Mouse (Mus musculus) limb, embryonic 15.5 days (tissue): ENCODE measurements around the gene Nudt14. TPM values are rescaled to one million over a fixed set of nuclear protein-coding genes. Genes with fewer than 3 reads are reported as not detected.

Experiments
- ATAC-seq: fragments of 200-750 bp; cut with Nextera tagmentation; 2 replicates; pipeline ENCODE4 v1.8.0; 2017; ENCODE audit warnings: low read depth, moderate TSS enrichment; ENCODE audit not compliant: insufficient number of reproducible peaks, low FRiP score, low TSS enrichment
- H3K27ac ChIP-seq: fragments of 300-500 bp; sonication (generic); 2 replicates; pipeline ENCODE4 v1.5.1; 2015; ENCODE audit warnings: moderate library complexity, mild to moderate bottlenecking, inconsistent platforms
- H3K27me3 ChIP-seq: fragments of 300-500 bp; sonication (generic); 2 replicates; pipeline ENCODE4 v1.6.1; 2015; ENCODE audit warnings: inconsistent platforms
- H3K36me3 ChIP-seq: fragments of 300-500 bp; sonication (generic); 2 replicates; pipeline ENCODE4 v1.6.1; 2015; ENCODE audit warnings: inconsistent platforms
- H3K4me1 ChIP-seq: fragments of 300-500 bp; sonication (generic); 2 replicates; pipeline ENCODE4 v1.6.1; 2015; ENCODE audit warnings: inconsistent platforms
- H3K4me2 ChIP-seq: fragments of 300-500 bp; sonication (generic); 2 replicates; pipeline ENCODE4 v1.6.1; 2015; ENCODE audit warnings: mild to moderate bottlenecking, inconsistent platforms
- H3K4me3 ChIP-seq: fragments of 300-500 bp; sonication (generic); 2 replicates; pipeline ENCODE4 v1.5.1; 2015; ENCODE audit warnings: mild to moderate bottlenecking, inconsistent platforms
- H3K9ac ChIP-seq: fragments of 300-500 bp; sonication (generic); 2 replicates; pipeline ENCODE4 v1.6.1; 2015; ENCODE audit warnings: inconsistent platforms
- H3K9me3 ChIP-seq: fragments of 300-500 bp; sonication (generic); 2 replicates; pipeline ENCODE4 v1.6.1; 2016; ENCODE audit warnings: inconsistent platforms
- WGBS: fragments of 180-500 bp; shearing (Covaris S2); methylation state at CpG from one replicate; pipeline ENCODE4 v1.1.7; 2015; 5-methylcytosine and 5-hydroxymethylcytosine counted together
- polyA plus RNA-seq: library from polyadenylated mRNA; unstranded; fragments of >200 nt; fragmentation: Nextera tagmentation; extraction: Ambion mirVana; gene quantifications from 2 replicates; pipeline ENCODE4 v1.2.1, GENCODE M21; 2015

Gene Nudt14
- polyA plus RNA-seq, 1 experiment from 2014 or later = 71.2 TPM

DNA sequence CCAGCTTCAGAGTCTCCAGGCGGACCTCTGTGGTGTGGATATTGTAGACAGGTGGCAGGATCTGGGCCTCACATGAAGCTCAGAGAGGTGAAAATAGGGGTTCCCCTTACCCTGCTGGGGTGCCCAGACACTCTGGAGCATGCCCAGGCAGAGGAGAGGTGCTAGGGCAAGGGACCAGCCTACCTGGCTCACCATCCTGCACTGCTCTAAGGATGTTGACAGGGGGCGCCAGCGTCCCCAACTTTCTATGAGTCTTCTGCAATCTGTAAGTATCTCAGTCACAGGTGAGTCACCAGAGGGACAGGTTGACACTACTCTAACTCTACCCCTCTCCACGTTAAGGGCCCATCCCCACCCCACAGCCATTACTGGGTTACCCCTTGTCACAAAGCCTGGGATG is 5.4 kb upstream of the Nudt14 start:
- Histone ChIP-seq H3K27ac (peak overlapping the region; percentile 43; the same call in 1 of the 2 replicates), H3K9me3 (no peaks in the 10 kb centered on the region), H3K4me2 (no peak overlapping the region), H3K4me1 (peaks cover 28% of the 10 kb centered on the region), H3K4me3 (no peak overlapping the region), H3K27me3 (no peaks in the 10 kb centered on the region), H3K36me3 (no peaks in the 10 kb centered on the region), H3K9ac (no peak overlapping the region)
- ATAC-seq = no peak
- 18% methylated on average over 4 of the region's 4 CpGs for WGBS

- ATAC-seq = no peak
- Histone ChIP-seq H3K4me1 (peaks cover 24% of the 10 kb centered on the region), H3K9me3 (no peaks in the 10 kb centered on the region), H3K4me3 (no peak overlapping the region), H3K27me3 (no peaks in the 10 kb centered on the region), H3K36me3 (no peaks in the 10 kb centered on the region), H3K4me2 (no peak overlapping the region), H3K27ac (no peak overlapping the region), H3K9ac (no peak overlapping the region)
- WGBS = 83% methylated on average over 2 of the region's 2 CpGs
Observed at GRCm38 (mm10) chr12:112943669-112944068, 1.7 kb upstream of the Nudt14 start.

DNA sequence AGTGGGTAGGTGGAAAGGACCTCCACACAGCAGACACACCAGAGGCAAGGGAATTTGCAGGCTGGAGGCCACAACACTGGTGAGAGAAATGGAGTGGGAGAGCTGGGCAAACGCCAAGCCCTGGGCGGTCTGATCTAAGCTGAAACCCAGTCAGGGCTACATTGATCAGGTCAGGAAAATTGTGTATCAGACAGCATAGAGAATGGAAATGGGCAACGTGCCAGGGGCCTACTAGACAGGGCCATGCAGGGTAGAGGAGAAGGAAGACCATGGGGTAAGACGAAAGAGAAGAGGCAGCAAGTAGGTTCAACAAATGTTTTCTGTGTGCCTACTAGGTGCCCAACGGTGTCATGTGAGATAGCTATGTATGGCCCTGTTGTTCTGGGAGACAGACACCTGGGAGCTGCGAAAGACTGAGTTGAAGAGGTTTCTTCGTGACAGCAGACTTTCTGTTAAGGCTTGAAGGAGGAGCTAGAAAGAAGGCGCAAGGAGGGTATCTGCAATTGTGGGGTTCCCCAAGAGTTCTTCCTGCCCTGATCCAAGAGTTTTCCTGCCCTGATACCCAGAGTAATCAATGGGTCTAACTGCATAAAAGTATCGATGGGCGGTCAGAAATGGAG is 658 bp downstream of the Nudt14 start:
- H3K36me3 ChIP-seq = no peaks in the 10 kb centered on the region
- ATAC-seq = no peak

GRCm38 (mm10) chr12:112940710-112941109 is 1.2 kb downstream of the Nudt14 start:
- Histone ChIP-seq H3K27me3 (no peaks in the 10 kb centered on the region), H3K4me2 (peak overlapping the region; percentile 74; the same call in 1 of the 2 replicates), H3K4me1 (peaks cover 33% of the 10 kb centered on the region), H3K9me3 (no peaks in the 10 kb centered on the region), H3K27ac (0 out of 2 replicates have a peak overlapping the region, but pooled peaks have one; percentile 17), H3K36me3 (no peaks in the 10 kb centered on the region), H3K9ac (no peak overlapping the region), H3K4me3 (no peak overlapping the region)
- WGBS = 61% methylated on average over 9 of the region's 9 CpGs
- ATAC-seq = no peak

More for the DNA sequence above, 658 bp downstream of the Nudt14 start:
- peaks cover 33% of the 10 kb centered on the region for H3K4me1 ChIP-seq
- no peaks in the 10 kb centered on the region for H3K27me3 ChIP-seq
- no peaks in the 10 kb centered on the region for H3K9me3 ChIP-seq
- H3K9ac ChIP-seq = peak overlapping the region; percentile 66
- peak overlapping the region; percentile 88 for H3K27ac ChIP-seq
- peak overlapping the region; percentile 80 for H3K4me3 ChIP-seq
- peak overlapping the region; percentile 74 for H3K4me2 ChIP-seq
- WGBS = 38% methylated on average over 10 of the region's 10 CpGs

DNA sequence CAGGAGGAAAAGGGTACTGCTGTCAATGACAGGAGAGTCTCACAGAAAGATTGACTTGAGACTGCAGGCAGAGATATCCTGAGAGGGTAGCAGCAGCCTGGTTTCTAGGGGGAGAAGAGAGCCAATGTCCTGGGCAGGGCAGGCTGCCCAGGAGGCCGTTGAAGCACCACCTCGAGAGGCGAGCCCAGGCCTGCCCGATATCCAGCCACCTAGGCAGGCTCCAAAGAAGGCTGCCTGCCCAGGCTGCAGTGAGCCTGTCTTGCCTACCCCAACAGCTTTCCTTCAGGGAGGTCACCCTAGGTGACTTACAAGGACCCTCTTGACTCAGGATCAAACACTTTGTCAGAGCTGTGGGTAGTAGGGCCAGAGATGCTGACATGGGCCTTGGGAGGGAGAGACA is 1.7 kb downstream of the Nudt14 start:
- ATAC-seq = no peak
- Histone ChIP-seq H3K27ac (0 out of 2 replicates have a peak overlapping the region, but pooled peaks have one; percentile 17), H3K9me3 (no peaks in the 10 kb centered on the region), H3K36me3 (no peaks in the 10 kb centered on the region), H3K9ac (no peak overlapping the region), H3K4me3 (no peak overlapping the region), H3K4me1 (peaks cover 33% of the 10 kb centered on the region), H3K4me2 (no peak overlapping the region), H3K27me3 (no peaks in the 10 kb centered on the region)
- WGBS = 79% methylated on average over 4 of the region's 4 CpGs

DNA sequence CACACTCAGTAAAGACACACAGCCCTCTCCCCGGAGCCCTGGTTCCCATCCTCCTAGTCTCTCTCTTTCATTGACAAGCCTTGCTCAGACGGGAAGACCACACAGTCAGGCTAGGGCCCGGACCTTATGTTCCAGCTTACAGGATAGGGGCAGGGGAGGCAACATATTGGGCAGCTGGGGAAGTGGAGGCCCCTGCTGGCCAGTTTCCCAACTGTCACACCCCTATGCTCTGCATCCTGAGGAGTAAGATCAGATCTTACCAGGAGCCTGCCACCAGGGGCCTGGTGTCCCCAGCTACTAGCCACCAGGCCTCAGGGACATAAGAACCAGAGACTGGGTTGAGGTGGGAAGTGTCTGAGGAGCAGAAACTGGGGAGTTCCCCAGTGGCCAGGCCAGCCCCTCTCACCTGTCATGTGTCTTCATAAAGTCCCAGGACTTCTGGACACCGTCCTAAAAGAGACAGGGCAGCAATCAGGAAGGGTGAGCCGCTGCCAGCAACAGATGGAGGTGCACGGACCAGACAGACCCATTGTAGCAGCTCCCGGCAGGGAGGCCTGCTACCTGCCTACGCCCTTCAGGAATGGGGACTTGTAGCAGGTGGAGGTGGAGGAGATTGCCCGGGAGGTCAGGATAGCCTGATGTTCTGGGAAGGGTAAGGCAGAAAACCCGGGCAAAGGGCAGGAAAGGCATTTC is 2.9 kb downstream of the Nudt14 start:
- Histone ChIP-seq H3K4me3 (no peak overlapping the region), H3K36me3 (no peaks in the 10 kb centered on the region), H3K9me3 (no peaks in the 10 kb centered on the region), H3K27ac (no peak overlapping the region), H3K27me3 (no peaks in the 10 kb centered on the region), H3K4me2 (no peak overlapping the region), H3K9ac (no peak overlapping the region), H3K4me1 (peaks cover 33% of the 10 kb centered on the region)
- 60% methylated on average over 10 of the region's 10 CpGs for WGBS
- ATAC-seq = no peak

GRCm38 (mm10) chr12:112938366-112938765 is 3.6 kb downstream of the Nudt14 start:
- Histone ChIP-seq H3K9ac (no peak overlapping the region), H3K36me3 (no peaks in the 10 kb centered on the region), H3K27me3 (no peaks in the 10 kb centered on the region), H3K4me2 (no peak overlapping the region), H3K9me3 (no peaks in the 10 kb centered on the region), H3K4me3 (no peak overlapping the region), H3K27ac (no peak overlapping the region), H3K4me1 (peaks cover 33% of the 10 kb centered on the region)
- WGBS = 71% methylated on average over 10 of the region's 10 CpGs
- no peak for ATAC-seq

- H3K9ac ChIP-seq = no peak overlapping the region
- 0 out of 2 replicates have a peak, but pooled peaks cover under 1% of the 10 kb centered on the region for H3K27me3 ChIP-seq
- H3K4me1 ChIP-seq = peaks cover 37% of the 10 kb centered on the region
- H3K4me2 ChIP-seq = no peak overlapping the region
- no peaks in the 10 kb centered on the region for H3K9me3 ChIP-seq
- H3K36me3 ChIP-seq = no peaks in the 10 kb centered on the region
- H3K4me3 ChIP-seq = no peak overlapping the region
- no peak; the same call in 1 of the 2 replicates for ATAC-seq
- 20% methylated on average over 9 of the region's 9 CpGs for WGBS
- H3K27ac ChIP-seq = no peak overlapping the region
Observed at GRCm38 (mm10) chr12:112937906-112938305, 4.0 kb downstream of the Nudt14 start.

- no peak for ATAC-seq
- Histone ChIP-seq H3K4me2 (no peak overlapping the region), H3K27me3 (peaks cover 51% of the 10 kb centered on the region), H3K9ac (no peak overlapping the region), H3K9me3 (no peaks in the 10 kb centered on the region), H3K36me3 (no peaks in the 10 kb centered on the region), H3K4me1 (peaks cover 38% of the 10 kb centered on the region), H3K4me3 (no peak overlapping the region), H3K27ac (no peak overlapping the region)
- 40% methylated on average over 7 of the region's 7 CpGs for WGBS
Observed at GRCm38 (mm10) chr12:112932647-112933046, 9.3 kb downstream of the Nudt14 start.

DNA sequence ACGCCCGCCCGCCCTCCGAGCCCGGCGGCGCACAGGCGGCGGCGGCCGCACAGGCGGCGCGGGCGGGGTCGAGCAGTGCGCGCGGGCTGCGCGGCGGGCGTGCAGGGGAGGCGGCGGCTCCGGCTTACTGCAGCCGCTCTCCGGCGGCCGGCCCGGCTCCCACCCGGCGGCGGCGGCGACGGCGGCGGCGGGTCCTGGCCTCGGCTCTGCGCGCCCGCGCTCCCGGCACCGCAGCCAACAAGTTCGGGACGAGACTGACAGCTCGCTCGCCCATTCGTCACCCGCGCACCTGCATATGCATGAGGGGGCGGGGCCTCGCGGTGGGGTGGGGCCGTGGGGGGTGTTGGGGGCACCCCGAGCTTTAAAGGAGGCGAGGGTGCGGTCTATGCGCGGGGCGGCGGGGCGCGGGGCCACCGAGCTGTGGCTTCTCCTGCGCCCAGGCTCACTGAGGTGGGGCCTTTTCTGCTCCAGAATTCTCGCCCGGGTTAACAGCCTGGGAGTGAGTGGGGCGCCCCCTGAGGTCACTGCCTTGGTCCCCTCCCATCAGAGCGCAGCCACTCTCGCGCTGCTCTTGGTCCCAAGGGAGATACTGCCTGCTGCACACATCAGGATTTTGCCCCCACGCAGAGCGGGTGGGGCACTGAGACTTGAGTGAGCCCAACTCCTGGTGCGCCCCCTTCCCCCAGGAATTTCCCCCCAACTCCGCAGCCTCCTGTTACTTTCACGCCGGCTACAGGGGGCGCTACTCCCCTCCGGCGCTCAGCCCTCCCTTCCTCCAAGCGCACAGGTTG is 12.2 kb downstream of the Nudt14 start, which contains the start of gene Jag2:
Gene Jag2, minus strand, starts transcription at position 215 of the 791 bp plus-strand sequence.
- Histone ChIP-seq H3K27me3 (peaks cover 64% of the 10 kb centered on the region), H3K9ac (peak within 1 kb of the TSS; percentile 37; the same call in 1 of the 2 replicates), H3K4me3 (peak within 1 kb of the TSS; percentile 55), H3K27ac (peak within 1 kb of the TSS; percentile 43), H3K9me3 (no peaks in the 10 kb centered on the region), H3K4me2 (peak within 1 kb of the TSS; percentile 96), H3K4me1 (peaks cover 44% of the 10 kb centered on the region), H3K36me3 (no peaks in the 10 kb centered on the region)
- ATAC-seq = 0 out of 2 replicates have a peak, but pooled peaks have one; percentile 8
- WGBS = under 1% methylated on average over 73 of the region's 85 CpGs

DNA sequence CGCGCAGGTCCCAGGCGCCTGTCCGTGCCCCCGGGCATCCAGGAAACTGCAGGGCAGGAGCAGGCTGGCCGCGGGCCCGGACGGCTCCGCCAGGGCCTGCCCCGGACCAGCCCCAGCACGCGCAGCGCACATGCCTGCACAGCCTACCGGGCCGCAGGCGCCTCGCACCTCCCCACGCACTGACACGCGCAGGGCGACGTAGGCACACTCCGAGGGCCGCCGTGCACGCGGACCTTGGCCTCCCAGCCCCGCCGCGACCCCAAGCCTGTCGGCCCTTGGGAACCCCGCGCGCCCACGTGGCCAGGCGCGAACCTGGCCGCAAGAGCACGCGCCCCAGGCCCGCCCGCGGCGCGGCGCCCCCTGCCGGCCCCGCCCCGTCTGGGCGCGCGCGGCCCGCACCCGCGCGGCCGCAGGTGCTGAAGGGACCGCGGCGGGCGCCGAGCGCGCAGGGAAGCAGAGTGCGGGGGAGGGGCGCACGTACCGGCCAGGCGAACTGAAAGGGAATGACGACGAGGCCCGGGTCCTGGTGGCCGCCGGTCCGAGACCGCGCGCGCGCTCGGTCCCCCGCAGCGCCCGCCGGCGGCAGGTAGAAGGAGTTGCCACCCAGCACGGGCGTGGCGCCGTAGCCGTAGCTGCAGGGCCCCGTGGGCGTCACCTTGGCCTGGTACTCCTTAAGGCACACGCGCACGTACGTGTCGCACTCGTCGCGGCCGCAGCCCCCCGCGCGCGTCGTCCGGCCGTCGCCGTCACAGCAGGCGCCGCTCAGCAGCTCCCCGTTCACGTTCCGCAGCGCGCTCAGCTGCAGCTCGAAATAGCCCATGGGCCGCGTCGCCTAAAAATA is 13.3 kb downstream of the Nudt14 start:
- Histone ChIP-seq H3K4me2 (peak overlapping the region; percentile 96), H3K9ac (peak overlapping the region; percentile 37; the same call in 1 of the 2 replicates), H3K4me3 (peak overlapping the region; percentile 55), H3K4me1 (peaks cover 47% of the 10 kb centered on the region), H3K27ac (peak overlapping the region; percentile 43), H3K36me3 (no peaks in the 10 kb centered on the region), H3K27me3 (peaks cover 64% of the 10 kb centered on the region), H3K9me3 (no peaks in the 10 kb centered on the region)
- under 1% methylated on average over 93 of the region's 124 CpGs for WGBS
- ATAC-seq = no peak
